Mouse (Mus musculus) duodenum, adult 2 months (tissue): ENCODE results near the gene Fga. TPM values are rescaled to one million over a fixed set of nuclear protein-coding genes. Genes with fewer than 3 reads are reported as not detected.

Experiments
- polyA plus RNA-seq: library from polyadenylated mRNA; depleted of rRNA; stranded (reverse); fragments of >200 nt; gene quantifications from 2 replicates; pipeline ENCODE4 v1.2.3, GENCODE M21; 2012; ENCODE audit warnings: low replicate concordance; rRNA removed

Fga gene
- polyA plus RNA-seq = not detected in 2 replicates

GRCm38 (mm10) chr3:83025475-83026301 lies at the start of gene Fga:
Fga (plus strand) TSS chr3:83026076.

GRCm38 (mm10) chr3:83007557-83007956 lies 18.3 kb upstream of the Fga start, which contains the start of gene Fgg:
Fgg (plus strand) TSS chr3:83007724.

GRCm38 (mm10) chr3:83049680-83050079 lies 23.8 kb downstream of the Fga start, which contains the start of gene Fgb:
Fgb (minus strand) TSS chr3:83049863.

GRCm38 (mm10) chr3:83055281-83056038 lies 29.6 kb downstream of the Fga start, which contains the start of gene Plrg1:
Plrg1 (plus strand) TSS chr3:83055522.

Other genes with a start within 250 kb of the Fga start
- not detected in 2 replicates for gene Rbm46, start 149.6 kb upstream of the Fga start, polyA plus RNA-seq
- 2.6 and 2.9 TPM in 2 replicates for gene Lrat, start 122.1 kb upstream of the Fga start, polyA plus RNA-seq
- gene Fgg, start 18.4 kb upstream of the Fga start, polyA plus RNA-seq = 0.13 TPM in 1 of 2 replicates, not detected in the other
- not detected in 2 replicates for gene Fgb, start 23.8 kb downstream of the Fga start, polyA plus RNA-seq
- gene Plrg1, start 29.4 kb downstream of the Fga start, polyA plus RNA-seq = 9.8 and 10.7 TPM in 2 replicates
- gene Dchs2, start 101.9 kb downstream of the Fga start, polyA plus RNA-seq = 0.02 and 0.05 TPM in 2 replicates